Mouse (Mus musculus) forebrain, embryonic 14.5 days (tissue): ENCODE measurements around the gene Sult3a2. TPM values are rescaled to one million over a fixed set of nuclear protein-coding genes. Genes with fewer than 3 reads are reported as not detected.
A peak's percentile ranks its signal among the peaks of the same experiment; 100 is the strongest.
"Not testable (repeated sequence)": the region's sequence is repeated elsewhere in the genome, so short reads cannot be mapped to it uniquely, and the experiment has no call there.

ENCODE experiments used
- ATAC-seq: fragments of 200-750 bp; cut with Nextera tagmentation; 2 replicates; pipeline ENCODE4 v1.8.0; 2017; ENCODE audit warnings: mild to moderate bottlenecking, moderate library complexity
- DNase-seq: peaks from one replicate; pipeline ENCODE4 v3.0.0-alpha.2; 2015; ENCODE audit warnings: low spot score
- H3K27ac ChIP-seq: fragments of 300-500 bp; sonication (generic); 2 replicates; pipeline ENCODE4 v1.5.1; 2014; ENCODE audit warnings: low read depth, mild to moderate bottlenecking, control low read depth, low read length, moderate library complexity
- H3K27me3 ChIP-seq: fragments of 300-500 bp; sonication (generic); replicated peaks from 2 replicates; pipeline ENCODE4 v1.6.1; 2014; ENCODE audit warnings: low read length, control low read depth, mixed read lengths; ENCODE audit not compliant: control insufficient read depth, insufficient read depth
- H3K36me3 ChIP-seq: fragments of 300-500 bp; sonication (generic); 2 replicates; pipeline ENCODE4 v1.6.1; 2014; ENCODE audit warnings: low read length, control low read depth; ENCODE audit not compliant: control insufficient read depth, insufficient read depth
- H3K4me1 ChIP-seq: fragments of 300-500 bp; sonication (generic); 2 replicates; pipeline ENCODE4 v1.6.1; 2014; ENCODE audit warnings: antibody characterized with exemption, low read length, control low read depth; ENCODE audit not compliant: control insufficient read depth, insufficient read depth
- H3K4me2 ChIP-seq: fragments of 300-500 bp; sonication (generic); 2 replicates; pipeline ENCODE4 v1.6.1; 2014; ENCODE audit warnings: mild to moderate bottlenecking, control low read depth, low read length
- H3K4me3 ChIP-seq: fragments of 300-500 bp; sonication (generic); 2 replicates; pipeline ENCODE4 v1.5.1; 2014; ENCODE audit warnings: low read depth, low read length, control low read depth
- H3K9ac ChIP-seq: fragments of 300-500 bp; sonication (generic); 2 replicates; pipeline ENCODE4 v1.6.1; 2014; ENCODE audit warnings: mild to moderate bottlenecking, low read length, control low read depth, moderate library complexity
- H3K9me3 ChIP-seq: fragments of 300-500 bp; sonication (generic); replicated peaks from 2 replicates; pipeline ENCODE4 v1.6.1; 2016; ENCODE audit warnings: low read length, control low read depth, mixed read lengths; ENCODE audit not compliant: control insufficient read depth
- WGBS: fragments of 180-500 bp; shearing (Covaris S2); extraction: QIAGEN DNeasy Blood & Tissue Kit; methylation state at CpG from one replicate; pipeline ENCODE4 v1.1.7; 2014; 5-methylcytosine and 5-hydroxymethylcytosine counted together
- polyA plus RNA-seq: library from polyadenylated mRNA; unstranded; fragments of >200 nt; fragmentation: Nextera tagmentation; extraction: Ambion mirVana; gene quantifications from 2 replicates; pipeline ENCODE4 v1.2.1, GENCODE M21; 2014

Gene Sult3a2
- polyA plus RNA-seq, 1 experiment from 2014 or later: not detected

DNA sequence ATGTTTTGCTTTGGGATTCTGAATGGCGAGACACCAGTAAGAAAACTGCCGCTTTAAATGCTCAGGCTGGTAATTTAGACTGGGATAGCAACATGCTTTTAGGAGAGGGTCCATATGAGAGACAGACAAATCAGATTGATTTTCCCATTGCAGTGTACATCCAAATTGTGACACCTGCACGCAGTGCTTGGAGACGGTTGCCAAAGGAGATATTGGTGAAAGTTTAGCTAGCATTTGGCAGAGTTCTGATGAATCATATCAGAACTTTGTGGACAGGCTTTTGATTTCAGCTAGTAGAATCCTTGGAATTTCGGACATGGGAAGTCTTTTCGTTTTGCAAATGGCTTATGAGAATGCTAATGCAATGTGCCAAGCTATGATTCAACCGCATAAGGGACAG is 51.3 kb downstream of the Sult3a2 start:
- not testable (repeated sequence) for H3K9me3 ChIP-seq, H3K4me2 ChIP-seq, H3K4me3 ChIP-seq, H3K27ac ChIP-seq, ATAC-seq, H3K4me1 ChIP-seq, H3K36me3 ChIP-seq, H3K9ac ChIP-seq, H3K27me3 ChIP-seq, DNase-seq
- WGBS: 94% methylated on average over 7 of the region's 7 CpGs

DNA sequence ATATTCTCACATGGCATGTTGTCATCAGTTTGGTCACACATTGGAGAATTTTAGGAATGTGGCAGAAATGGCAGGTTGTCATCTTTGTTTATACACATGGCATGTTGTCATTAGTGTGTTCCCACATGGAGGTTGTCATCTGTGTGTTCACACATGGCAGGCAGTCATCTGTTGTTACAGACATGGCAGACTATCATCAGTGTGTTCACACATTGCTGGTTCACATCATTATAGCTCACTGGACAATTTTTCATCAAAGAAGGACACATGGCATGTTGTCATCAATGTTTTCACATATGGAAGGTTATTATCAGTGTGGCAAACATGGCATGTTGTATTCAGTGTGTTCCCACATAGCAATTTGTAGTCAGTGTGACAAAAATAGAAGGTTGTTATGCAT is 53.3 kb downstream of the Sult3a2 start:
- no peaks in the 10 kb centered on the region for H3K9me3 ChIP-seq
- no peak overlapping the region for H3K4me2 ChIP-seq
- ATAC-seq: peak; percentile 96
- H3K36me3 ChIP-seq: no peaks in the 10 kb centered on the region
- H3K27ac ChIP-seq: no peak overlapping the region
- no peaks in the 10 kb centered on the region for H3K27me3 ChIP-seq
- no peak overlapping the region for H3K9ac ChIP-seq
- no peaks in the 10 kb centered on the region for H3K4me1 ChIP-seq
- peak; percentile 73 for DNase-seq
- H3K4me3 ChIP-seq: no peak overlapping the region

DNA sequence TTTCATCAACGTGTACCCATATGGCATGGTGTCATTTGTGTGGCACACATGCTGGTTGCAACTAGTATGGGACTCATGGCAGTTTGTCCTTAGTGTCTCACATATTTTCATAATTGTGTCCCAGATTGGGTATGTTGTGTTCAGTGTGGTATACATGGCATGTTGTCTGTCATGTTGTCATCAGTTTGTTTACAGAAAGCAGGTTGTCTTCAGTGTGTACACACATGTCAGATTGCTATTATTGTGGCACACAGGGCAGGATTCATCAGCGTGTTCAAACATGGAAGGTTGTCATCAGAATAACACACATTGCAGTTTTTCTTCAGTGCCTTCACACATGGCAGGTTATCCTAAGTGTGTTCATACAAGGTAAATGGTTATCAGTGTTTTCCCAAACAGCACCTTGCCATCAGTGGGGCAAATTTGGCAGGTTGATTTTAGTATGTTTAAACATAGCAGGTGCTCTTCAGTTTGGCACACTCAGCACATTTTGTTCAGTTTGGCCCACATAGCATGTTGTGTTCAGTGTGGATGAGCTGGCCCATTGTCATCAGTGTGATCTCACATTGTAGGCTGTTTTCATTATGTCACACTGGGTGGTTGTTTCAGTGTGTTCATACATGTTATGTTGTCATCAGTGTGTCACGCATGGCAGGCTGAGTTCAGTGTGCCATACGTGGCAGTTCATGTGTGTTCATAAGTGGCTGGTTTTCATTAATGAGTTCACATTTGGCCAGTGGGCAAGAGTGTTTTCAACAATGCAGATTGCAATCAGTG is 53.9 kb downstream of the Sult3a2 start:
- H3K27ac ChIP-seq: no peak overlapping the region
- no peak overlapping the region for H3K9ac ChIP-seq
- H3K4me3 ChIP-seq: no peak overlapping the region
- H3K9me3 ChIP-seq: no peaks in the 10 kb centered on the region
- ATAC-seq (peak; percentile 83), DNase-seq (peak; percentile 12)
- no peaks in the 10 kb centered on the region for H3K36me3 ChIP-seq
- 82% methylated on average over 4 of the region's 4 CpGs for WGBS
- no peaks in the 10 kb centered on the region for H3K4me1 ChIP-seq
- no peaks in the 10 kb centered on the region for H3K27me3 ChIP-seq
- no peak overlapping the region for H3K4me2 ChIP-seq

DNA sequence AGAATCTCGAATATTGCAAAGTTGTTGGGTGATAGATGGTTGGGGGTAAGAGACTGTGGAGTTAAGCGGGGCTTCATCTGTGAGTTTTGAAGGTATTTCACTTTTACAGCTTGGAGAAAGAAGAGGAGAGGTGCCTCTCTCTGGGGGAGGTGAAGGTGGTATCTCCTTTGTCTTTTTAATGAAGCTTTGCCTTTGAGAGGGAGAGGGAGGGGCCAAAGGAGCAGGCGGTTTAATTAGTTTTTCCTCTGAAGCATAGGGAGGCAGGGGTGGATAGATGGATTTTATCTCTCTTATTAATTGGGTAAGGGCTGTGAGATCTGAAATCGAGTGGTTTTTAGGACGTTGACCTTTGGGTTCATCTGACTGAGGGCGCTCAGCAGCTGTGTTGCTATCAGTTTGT is 62.7 kb downstream of the Sult3a2 start:
- no peak overlapping the region for H3K27ac ChIP-seq
- no peaks in the 10 kb centered on the region for H3K36me3 ChIP-seq
- no peak for DNase-seq
- H3K4me2 ChIP-seq: no peak overlapping the region
- no peaks in the 10 kb centered on the region for H3K27me3 ChIP-seq
- no peaks in the 10 kb centered on the region for H3K9me3 ChIP-seq
- WGBS: 18% methylated on average over 6 of the region's 6 CpGs
- H3K9ac ChIP-seq: no peak overlapping the region
- H3K4me3 ChIP-seq: no peak overlapping the region
- no peak for ATAC-seq
- H3K4me1 ChIP-seq: no peaks in the 10 kb centered on the region

DNA sequence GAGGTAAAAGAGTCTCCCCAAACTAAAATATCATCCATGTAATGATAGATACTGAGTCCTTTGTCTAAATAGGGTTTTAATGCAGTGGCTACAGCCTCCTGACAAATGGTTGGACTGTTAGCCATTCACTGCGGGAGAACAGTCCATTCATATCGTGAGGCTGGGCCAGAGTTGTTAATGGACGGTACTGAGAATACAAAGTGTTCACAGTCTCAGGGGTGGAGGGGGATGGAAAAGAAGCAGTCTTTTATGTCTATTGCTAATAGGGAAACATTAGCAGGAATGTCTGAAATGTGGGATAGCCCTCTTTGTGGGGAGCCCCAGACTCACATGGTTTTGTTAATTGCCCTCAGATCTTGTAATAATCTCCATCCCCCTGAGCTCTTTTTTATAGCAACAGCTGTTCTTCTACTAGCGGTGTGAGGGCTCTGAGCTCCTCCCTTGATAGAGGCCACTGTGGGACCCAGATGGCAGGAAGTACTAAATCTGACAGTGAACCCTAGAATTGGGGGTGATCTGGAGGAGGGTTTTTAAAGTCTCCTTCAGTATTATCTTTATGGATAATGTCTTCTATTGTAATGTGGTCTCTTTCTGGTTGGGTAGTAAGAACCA is 64.6 kb downstream of the Sult3a2 start:
- no peak overlapping the region for H3K9ac ChIP-seq
- WGBS: 34% methylated on average over 4 of the region's 4 CpGs
- H3K4me1 ChIP-seq: no peaks in the 10 kb centered on the region
- H3K9me3 ChIP-seq: no peaks in the 10 kb centered on the region
- no peak for ATAC-seq
- peak; percentile 4 for DNase-seq
- H3K27ac ChIP-seq: no peak overlapping the region
- H3K4me2 ChIP-seq: no peak overlapping the region
- H3K27me3 ChIP-seq: no peaks in the 10 kb centered on the region
- H3K36me3 ChIP-seq: no peaks in the 10 kb centered on the region
- no peak overlapping the region for H3K4me3 ChIP-seq

Other genes with a start within 250 kb of the Sult3a2 start
- 10.2 and 12.1 TPM in 2 replicates for gene Clvs2, start 161.9 kb downstream of the Sult3a2 start, polyA plus RNA-seq
- not detected in 2 replicates for gene Sult3a1, start 71.0 kb upstream of the Sult3a2 start, polyA plus RNA-seq
- 0.39 and 0.94 TPM in 2 replicates for gene Rsph4a, start 118.4 kb upstream of the Sult3a2 start, polyA plus RNA-seq
- 21.4 and 22.8 TPM in 2 replicates for gene Zup1, start 164.6 kb upstream of the Sult3a2 start, polyA plus RNA-seq
- 147 TPM in 2 replicates for gene Rwdd1, start 232.9 kb upstream of the Sult3a2 start, polyA plus RNA-seq